Mouse (Mus musculus) heart, embryonic 11.5 days (tissue): ENCODE results near the gene Lrriq4. TPM values are rescaled to one million over a fixed set of nuclear protein-coding genes. Genes with fewer than 3 reads are reported as not detected.

Experiments
- ATAC-seq: fragments of 200-750 bp; cut with Nextera tagmentation; replicated peaks from 2 replicates; pipeline ENCODE4 v1.8.0; 2017; ENCODE audit warnings: moderate library complexity; ENCODE audit not compliant: insufficient number of reproducible peaks, low FRiP score, low TSS enrichment
- H3K27ac ChIP-seq: fragments of 300-500 bp; sonication (generic); 2 replicates; pipeline ENCODE4 v1.5.1; 2014; ENCODE audit warnings: mild to moderate bottlenecking, low read depth, low read length
- H3K27me3 ChIP-seq: fragments of 300-500 bp; sonication (generic); 2 replicates; pipeline ENCODE4 v1.6.1; 2014; ENCODE audit warnings: mild to moderate bottlenecking, low read length, mixed read lengths; ENCODE audit not compliant: control insufficient read depth, insufficient read depth
- H3K36me3 ChIP-seq: fragments of 300-500 bp; sonication (generic); 2 replicates; pipeline ENCODE4 v1.6.1; 2014; ENCODE audit warnings: mild to moderate bottlenecking, low read length, moderate library complexity, mixed read lengths; ENCODE audit not compliant: control insufficient read depth, insufficient read depth
- H3K4me1 ChIP-seq: fragments of 300-500 bp; sonication (generic); 2 replicates; pipeline ENCODE4 v1.6.1; 2014; ENCODE audit warnings: low read length; ENCODE audit not compliant: control insufficient read depth, insufficient read depth
- H3K4me2 ChIP-seq: fragments of 300-500 bp; sonication (generic); 2 replicates; pipeline ENCODE4 v1.6.1; 2014; ENCODE audit warnings: mild to moderate bottlenecking, moderate library complexity
- H3K4me3 ChIP-seq: fragments of 300-500 bp; sonication (generic); 2 replicates; pipeline ENCODE4 v1.5.1; 2014; ENCODE audit warnings: low read depth, low read length
- H3K9ac ChIP-seq: fragments of 300-500 bp; sonication (generic); 2 replicates; pipeline ENCODE4 v1.6.1; 2014; ENCODE audit warnings: mild to moderate bottlenecking, low read depth, low read length, moderate library complexity
- H3K9me3 ChIP-seq: fragments of 300-500 bp; sonication (generic); replicated peaks from 2 replicates; pipeline ENCODE4 v1.6.1; 2016; ENCODE audit warnings: low read length; ENCODE audit not compliant: control insufficient read depth
- WGBS: fragments of 180-500 bp; shearing (Covaris S2); extraction: QIAGEN DNeasy Blood & Tissue Kit; methylation state at CpG from one replicate; pipeline ENCODE4 v1.1.7; 2014; ENCODE audit not compliant: insufficient replicate concordance; 5-methylcytosine and 5-hydroxymethylcytosine counted together
- polyA plus RNA-seq: library from polyadenylated mRNA; unstranded; fragments of >200 nt; fragmentation: Nextera tagmentation; extraction: Ambion mirVana; gene quantifications from 2 replicates; pipeline ENCODE4 v1.2.1, GENCODE M21; 2014

The Lrriq4 gene
- polyA plus RNA-seq, 1 experiment from 2014 or later = 0.09 TPM

GRCm38 (mm10) chr3:30647440-30648090 is 3.3 kb downstream of the Lrriq4 start, which contains the start of gene Lrrc34:
TSS of gene Lrrc34 (minus strand) at chr3:30647869.
- peak within 1 kb of the TSS; percentile 41 for H3K4me3 ChIP-seq
- H3K4me1 ChIP-seq = peaks cover 2% of the 10 kb centered on the region; the same call in 1 of the 2 replicates
- peak within 1 kb of the TSS; percentile 64 for H3K9ac ChIP-seq
- peak; percentile 82 for ATAC-seq
- peaks cover 14% of the 10 kb centered on the region for H3K27me3 ChIP-seq
- H3K27ac ChIP-seq = no peak within 1 kb of the TSS
- H3K4me2 ChIP-seq = peak within 1 kb of the TSS; percentile 83
- H3K36me3 ChIP-seq = no peaks in the 10 kb centered on the region
- 1% methylated on average over 25 of the region's 25 CpGs for WGBS
- no peaks in the 10 kb centered on the region for H3K9me3 ChIP-seq

DNA sequence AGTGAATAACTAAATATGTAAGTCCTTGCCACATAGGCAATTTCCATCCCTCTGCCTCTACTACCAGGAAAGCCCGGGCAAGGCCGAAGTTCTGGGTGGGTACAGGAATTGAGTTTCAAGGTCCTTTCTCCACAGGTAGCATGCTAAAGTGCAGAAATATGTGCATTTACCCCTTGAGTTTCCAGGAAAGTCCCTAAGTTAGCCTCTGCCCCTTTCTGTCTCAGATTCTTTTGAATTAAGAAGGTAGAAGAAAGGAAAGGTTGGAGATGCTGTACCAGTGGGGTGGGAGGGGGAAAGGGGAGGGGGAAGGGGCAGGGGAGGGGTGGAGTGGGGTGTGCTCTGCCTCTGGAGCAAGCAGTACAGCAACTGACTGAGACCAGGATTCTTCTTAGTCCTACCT is 4.2 kb downstream of the Lrriq4 start:
- 77% methylated on average over 2 of the region's 2 CpGs for WGBS
- no peak overlapping the region for H3K4me3 ChIP-seq
- H3K9me3 ChIP-seq = no peaks in the 10 kb centered on the region
- H3K27me3 ChIP-seq = peaks cover 14% of the 10 kb centered on the region
- H3K27ac ChIP-seq = no peak overlapping the region
- H3K36me3 ChIP-seq = no peaks in the 10 kb centered on the region
- no peak overlapping the region for H3K9ac ChIP-seq
- H3K4me2 ChIP-seq = no peak overlapping the region
- ATAC-seq = no peak
- H3K4me1 ChIP-seq = peaks cover 2% of the 10 kb centered on the region; the same call in 1 of the 2 replicates

DNA sequence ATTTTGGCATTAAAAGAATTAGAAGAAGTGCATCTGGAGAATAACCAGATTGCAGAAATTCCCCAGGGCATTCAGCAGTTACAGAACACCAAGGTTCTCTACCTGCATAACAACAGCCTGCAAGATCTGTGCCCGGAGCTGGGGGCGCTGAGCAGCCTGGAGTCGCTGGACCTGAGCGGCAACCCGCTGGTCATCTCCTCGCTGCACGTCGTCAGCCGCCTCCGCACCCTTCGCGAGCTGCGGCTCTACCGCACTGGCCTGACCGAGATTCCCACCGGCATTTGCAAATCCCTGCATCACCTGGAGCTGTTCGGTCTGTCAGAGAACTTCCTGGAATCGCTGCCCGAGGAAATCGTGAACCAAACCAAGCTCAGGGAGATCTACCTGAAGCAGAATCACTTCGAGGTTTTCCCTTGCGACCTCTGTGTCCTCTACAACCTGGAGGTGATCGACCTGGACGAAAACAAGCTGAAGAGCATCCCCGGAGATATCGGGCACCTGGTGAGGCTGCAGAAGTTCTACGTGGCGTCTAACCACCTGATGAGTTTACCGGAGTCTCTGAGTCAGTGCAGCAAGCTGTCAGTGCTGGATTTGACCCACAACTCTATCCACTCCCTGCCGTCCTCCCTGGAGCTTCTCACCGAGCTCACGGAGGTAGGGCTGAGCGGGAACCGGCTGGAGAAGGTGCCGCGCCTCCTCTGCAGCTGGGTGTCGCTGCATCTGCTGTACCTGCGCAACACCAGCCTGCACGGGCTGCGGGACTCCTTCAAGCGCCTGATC is 5.9 kb downstream of the Lrriq4 start:
- H3K4me2 ChIP-seq = peak overlapping the region; percentile 94
- no peaks in the 10 kb centered on the region for H3K36me3 ChIP-seq
- peaks cover 2% of the 10 kb centered on the region; the same call in 1 of the 2 replicates for H3K4me1 ChIP-seq
- H3K4me3 ChIP-seq = peak overlapping the region; percentile 49
- peaks cover 14% of the 10 kb centered on the region for H3K27me3 ChIP-seq
- 0 out of 2 replicates have a peak overlapping the region, but pooled peaks have one; percentile 39 for H3K9ac ChIP-seq
- H3K9me3 ChIP-seq = no peaks in the 10 kb centered on the region
- 0 out of 2 replicates have a peak, but pooled peaks have one; percentile 35 for ATAC-seq
- H3K27ac ChIP-seq = no peak overlapping the region
- WGBS = under 1% methylated on average over 41 of the region's 41 CpGs

DNA sequence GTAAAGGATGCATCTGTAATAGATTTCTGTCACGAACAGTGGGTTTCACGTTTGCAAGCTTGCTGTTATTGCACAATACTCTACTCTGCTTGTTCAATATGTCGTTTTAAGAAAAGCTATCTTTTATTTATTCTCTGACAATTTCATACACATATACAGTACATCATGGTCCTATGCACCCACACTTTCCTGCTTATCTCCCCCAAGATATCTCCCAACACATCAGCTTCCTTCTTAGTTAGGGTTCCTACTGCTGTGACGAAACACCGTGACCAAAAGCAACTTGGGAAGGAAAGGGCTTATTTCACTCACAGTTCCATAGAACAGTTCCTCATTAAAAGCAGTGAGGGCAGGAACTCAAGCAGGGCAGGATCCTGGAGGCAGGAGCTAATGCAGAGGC is 11.6 kb downstream of the Lrriq4 start:
- no peak overlapping the region for H3K27ac ChIP-seq
- WGBS = 77% methylated on average over 5 of the region's 5 CpGs
- H3K36me3 ChIP-seq = no peaks in the 10 kb centered on the region
- no peak overlapping the region for H3K4me3 ChIP-seq
- no peak for ATAC-seq
- H3K9ac ChIP-seq = no peak overlapping the region
- no peaks in the 10 kb centered on the region for H3K27me3 ChIP-seq
- H3K9me3 ChIP-seq = no peaks in the 10 kb centered on the region
- no peaks in the 10 kb centered on the region for H3K4me1 ChIP-seq
- no peak overlapping the region for H3K4me2 ChIP-seq

DNA sequence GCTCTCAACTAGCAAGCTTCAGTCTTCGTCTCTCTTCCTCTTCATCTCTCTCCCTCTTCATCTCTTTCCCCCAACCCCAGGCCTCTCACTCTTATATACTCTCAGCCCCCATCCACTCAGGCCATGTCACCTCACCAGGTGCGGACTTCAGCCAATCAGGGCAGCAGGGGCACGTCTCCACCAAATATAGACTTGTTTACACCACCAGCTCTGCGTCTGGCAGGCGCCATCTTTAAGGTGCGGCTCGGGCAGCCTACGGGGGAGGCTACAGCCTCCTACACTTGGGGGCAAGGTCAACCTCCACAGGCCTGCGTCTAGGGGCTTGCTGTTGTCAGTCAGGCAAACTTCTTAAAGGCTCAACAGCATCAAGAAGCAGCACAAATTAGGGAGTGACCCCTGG is 14.2 kb downstream of the Lrriq4 start:
- Histone ChIP-seq H3K36me3 (no peaks in the 10 kb centered on the region), H3K27me3 (no peaks in the 10 kb centered on the region), H3K9me3 (no peaks in the 10 kb centered on the region), H3K4me1 (no peaks in the 10 kb centered on the region), H3K4me3 (no peak overlapping the region), H3K27ac (no peak overlapping the region), H3K9ac (no peak overlapping the region), H3K4me2 (no peak overlapping the region)
- no peak for ATAC-seq
- WGBS = 78% methylated on average over 9 of the region's 9 CpGs

- WGBS = 19% methylated on average over 6 of the region's 6 CpGs
- no peak overlapping the region for H3K4me2 ChIP-seq
- no peaks in the 10 kb centered on the region for H3K36me3 ChIP-seq
- no peak overlapping the region for H3K4me3 ChIP-seq
- no peaks in the 10 kb centered on the region for H3K9me3 ChIP-seq
- H3K27ac ChIP-seq = no peak overlapping the region
- no peaks in the 10 kb centered on the region for H3K27me3 ChIP-seq
- ATAC-seq = no peak
- H3K4me1 ChIP-seq = no peaks in the 10 kb centered on the region
- no peak overlapping the region for H3K9ac ChIP-seq
Measured at GRCm38 (mm10) chr3:30683190-30683589, 38.9 kb downstream of the Lrriq4 start.

DNA sequence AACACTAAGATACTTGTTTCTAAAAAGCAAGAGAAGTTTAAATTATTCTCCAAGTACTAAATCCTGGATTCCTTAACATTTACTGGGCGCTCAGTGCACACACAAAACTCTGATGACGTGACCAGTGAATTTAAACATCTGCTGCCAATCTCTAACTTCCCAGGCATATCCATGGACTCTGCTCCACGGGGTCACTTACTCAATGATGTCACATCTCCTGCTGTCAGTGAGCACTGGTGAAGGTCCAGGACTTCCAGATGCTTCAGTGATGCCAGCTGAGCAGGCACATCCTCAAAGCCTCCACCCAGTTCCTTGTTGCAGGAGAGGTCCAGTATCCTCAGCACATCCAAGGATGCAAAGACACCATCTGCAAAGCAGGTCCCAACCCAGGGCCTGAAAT is 42.9 kb downstream of the Lrriq4 start:
- ATAC-seq = no peak
- H3K4me3 ChIP-seq = no peak overlapping the region
- H3K9ac ChIP-seq = no peak overlapping the region
- H3K4me2 ChIP-seq = no peak overlapping the region
- H3K27me3 ChIP-seq = no peaks in the 10 kb centered on the region
- no peaks in the 10 kb centered on the region for H3K36me3 ChIP-seq
- H3K9me3 ChIP-seq = no peaks in the 10 kb centered on the region
- H3K27ac ChIP-seq = no peak overlapping the region
- WGBS = 64% methylated on average over 3 of the region's 3 CpGs
- no peaks in the 10 kb centered on the region for H3K4me1 ChIP-seq

DNA sequence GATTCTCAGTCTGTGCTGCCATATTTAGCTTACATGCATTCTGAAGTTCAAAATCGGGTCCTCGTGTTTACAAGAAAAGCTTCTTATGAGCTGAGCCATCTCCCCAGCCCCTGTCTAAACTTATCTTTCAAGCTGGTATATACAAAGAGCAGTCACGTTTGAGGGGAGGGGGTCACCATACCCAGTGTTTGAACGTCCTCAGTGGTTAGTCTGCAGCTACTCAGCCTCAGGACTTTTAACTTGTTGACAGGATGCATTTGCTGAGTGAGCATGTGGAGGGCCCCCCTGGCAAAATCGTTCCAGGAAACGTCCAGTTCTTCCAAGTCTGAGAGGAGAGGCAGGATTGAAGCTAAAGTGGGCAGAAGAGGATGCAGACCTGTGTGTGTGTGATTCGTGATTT is 46.7 kb downstream of the Lrriq4 start:
- ATAC-seq = no peak
- H3K9me3 ChIP-seq = no peaks in the 10 kb centered on the region
- H3K27ac ChIP-seq = no peak overlapping the region
- no peaks in the 10 kb centered on the region for H3K36me3 ChIP-seq
- no peaks in the 10 kb centered on the region for H3K27me3 ChIP-seq
- no peak overlapping the region for H3K4me2 ChIP-seq
- H3K9ac ChIP-seq = no peak overlapping the region
- H3K4me1 ChIP-seq = no peaks in the 10 kb centered on the region
- H3K4me3 ChIP-seq = no peak overlapping the region
- WGBS = 33% methylated on average over 7 of the region's 7 CpGs
